Mouse (Mus musculus): ENCODE measurements around the gene Olfr167. TPM values are rescaled to one million over a fixed set of nuclear protein-coding genes. Genes with fewer than 3 reads are reported as not detected.
"Not testable (repeated sequence)": the region's sequence is repeated elsewhere in the genome, so short reads cannot be mapped to it uniquely, and the experiment has no call there.

Olfr167 gene
- not detected for polyA plus RNA-seq (2012; fragmentation: generic; extraction: Trizol)
- long read RNA-seq, experiment 1 = 0 reads
- long read RNA-seq, experiment 2 = 0 reads

- Histone ChIP-seq H3K4me3 (ENCODE audit: insufficient read depth, poor library complexity, severe bottlenecking) (no peak within 1 kb of the TSS), H3ac (ENCODE audit: control insufficient read depth, insufficient read length, low read depth) (no peak within 1 kb of the TSS), H3K36me3 (ENCODE audit: control insufficient read depth, insufficient read depth) (no peaks in the 10 kb centered on the region), H3K79me3 (ENCODE audit: low read depth) (no peaks in the 10 kb centered on the region), H3K27me3 (ENCODE audit: control insufficient read depth, insufficient read depth, insufficient read length) (no peaks in the 10 kb centered on the region), H3K79me2 (ENCODE audit: control insufficient read depth, insufficient read depth) (no peaks in the 10 kb centered on the region)
- TF ChIP-seq USF1 (IDR thresholded peaks at IDR 0.05; ENCODE audit: low read depth) = no peak
- TF ChIP-seq MYOG (IDR thresholded peaks at IDR 0.05; ENCODE audit: control insufficient read depth, extremely low read depth, insufficient read length) = no peak
- no peak for TF ChIP-seq FOSL1 (IDR thresholded peaks at IDR 0.05; ENCODE audit: insufficient read depth, low read length, poor library complexity, severe bottlenecking)
- no peak for TF ChIP-seq CTCF (IDR thresholded peaks at IDR 0.05; ENCODE audit: control insufficient read depth, insufficient read depth, insufficient read length)
- TF ChIP-seq CEBPB (IDR thresholded peaks at IDR 0.05; ENCODE audit: low read depth) = no peak
- TF ChIP-seq MYOD1 (IDR thresholded peaks at IDR 0.05; ENCODE audit: control insufficient read depth, insufficient read length, low read depth) = no peak
- TF ChIP-seq MAX (IDR thresholded peaks at IDR 0.05) = no peak
Measured at GRCm38 (mm10) chr16:19522166-19522565, at the start of gene Olfr167. Gene Olfr167, minus strand, starts transcription at chr16:19522266.

- not testable (repeated sequence) for H3K27me3 ChIP-seq (ENCODE audit: control insufficient read depth, insufficient read depth, insufficient read length); H3K36me3 ChIP-seq (ENCODE audit: control insufficient read depth, insufficient read depth); H3K79me2 ChIP-seq (ENCODE audit: control insufficient read depth, insufficient read depth); H3K79me3 ChIP-seq (ENCODE audit: low read depth); H3K4me3 ChIP-seq (ENCODE audit: insufficient read depth, poor library complexity, severe bottlenecking); H3ac ChIP-seq (ENCODE audit: control insufficient read depth, insufficient read length, low read depth)
Measured at GRCm38 (mm10) chr16:19571709-19572108, 49.6 kb upstream of the Olfr167 start, which contains the start of gene Olfr169. Gene Olfr169, minus strand, starts transcription at chr16:19571809.

- H3K36me3 ChIP-seq (ENCODE audit: control insufficient read depth, insufficient read depth); H3K27me3 ChIP-seq (ENCODE audit: control insufficient read depth, insufficient read depth, insufficient read length); H3K4me3 ChIP-seq (ENCODE audit: insufficient read depth, poor library complexity, severe bottlenecking); H3K79me3 ChIP-seq (ENCODE audit: low read depth); H3ac ChIP-seq (ENCODE audit: control insufficient read depth, insufficient read length, low read depth); H3K79me2 ChIP-seq (ENCODE audit: control insufficient read depth, insufficient read depth): not testable (repeated sequence)
Measured at GRCm38 (mm10) chr16:19553429-19553828, 31.4 kb upstream of the Olfr167 start.

GRCm38 (mm10) chr16:19552246-19552645, 30.2 kb upstream of the Olfr167 start:
- not testable (repeated sequence) for H3K79me3 ChIP-seq (ENCODE audit: low read depth); H3K4me3 ChIP-seq (ENCODE audit: insufficient read depth, poor library complexity, severe bottlenecking); H3K36me3 ChIP-seq (ENCODE audit: control insufficient read depth, insufficient read depth)

GRCm38 (mm10) chr16:19535455-19535854, 13.4 kb upstream of the Olfr167 start, which contains the start of gene Olfr168:
Gene Olfr168, minus strand, starts transcription at chr16:19535555.
- no peak for TF ChIP-seq USF1 (IDR thresholded peaks at IDR 0.05; ENCODE audit: low read depth)
- TF ChIP-seq CTCF (IDR thresholded peaks at IDR 0.05; ENCODE audit: control insufficient read depth, insufficient read depth, insufficient read length) = no peak
- TF ChIP-seq FOSL1 (IDR thresholded peaks at IDR 0.05; ENCODE audit: insufficient read depth, low read length, poor library complexity, severe bottlenecking) = no peak
- TF ChIP-seq MYOD1 (IDR thresholded peaks at IDR 0.05; ENCODE audit: control insufficient read depth, insufficient read length, low read depth) = no peak
- no peak for TF ChIP-seq MAX (IDR thresholded peaks at IDR 0.05)
- no peak for TF ChIP-seq MYOG (IDR thresholded peaks at IDR 0.05; ENCODE audit: control insufficient read depth, extremely low read depth, insufficient read length)
- no peak for TF ChIP-seq CEBPB (IDR thresholded peaks at IDR 0.05; ENCODE audit: low read depth)

More at GRCm38 (mm10) chr16:19552246-19552645, 30.2 kb upstream of the Olfr167 start:
- H3ac ChIP-seq (ENCODE audit: control insufficient read depth, insufficient read length, low read depth); H3K79me2 ChIP-seq (ENCODE audit: control insufficient read depth, insufficient read depth); H3K27me3 ChIP-seq (ENCODE audit: control insufficient read depth, insufficient read depth, insufficient read length): not testable (repeated sequence)

GRCm38 (mm10) chr16:19483394-19483793, 38.7 kb downstream of the Olfr167 start, which contains the start of gene Olfr166:
Gene Olfr166, plus strand, starts transcription at chr16:19483694.
- Histone ChIP-seq H3K27me3 (ENCODE audit: control insufficient read depth, insufficient read depth, insufficient read length) (no peaks in the 10 kb centered on the region), H3K79me3 (ENCODE audit: low read depth) (no peaks in the 10 kb centered on the region), H3K36me3 (ENCODE audit: control insufficient read depth, insufficient read depth) (no peaks in the 10 kb centered on the region), H3ac (ENCODE audit: control insufficient read depth, insufficient read length, low read depth) (no peak within 1 kb of the TSS), H3K79me2 (ENCODE audit: control insufficient read depth, insufficient read depth) (no peaks in the 10 kb centered on the region), H3K4me3 (ENCODE audit: insufficient read depth, poor library complexity, severe bottlenecking) (no peak within 1 kb of the TSS)
- no peak for TF ChIP-seq CEBPB (IDR thresholded peaks at IDR 0.05; ENCODE audit: low read depth)
- no peak for TF ChIP-seq MAX (IDR thresholded peaks at IDR 0.05)
- TF ChIP-seq USF1 (IDR thresholded peaks at IDR 0.05; ENCODE audit: low read depth) = no peak
- TF ChIP-seq CTCF (IDR thresholded peaks at IDR 0.05; ENCODE audit: control insufficient read depth, insufficient read depth, insufficient read length) = no peak
- TF ChIP-seq MYOD1 (IDR thresholded peaks at IDR 0.05; ENCODE audit: control insufficient read depth, insufficient read length, low read depth) = no peak
- TF ChIP-seq MYOG (IDR thresholded peaks at IDR 0.05; ENCODE audit: control insufficient read depth, extremely low read depth, insufficient read length) = no peak
- no peak for TF ChIP-seq FOSL1 (IDR thresholded peaks at IDR 0.05; ENCODE audit: insufficient read depth, low read length, poor library complexity, severe bottlenecking)

More at GRCm38 (mm10) chr16:19535455-19535854, 13.4 kb upstream of the Olfr167 start, which contains the start of gene Olfr168:
- no peaks in the 10 kb centered on the region for H3K36me3 ChIP-seq (ENCODE audit: control insufficient read depth, insufficient read depth)
- no peak within 1 kb of the TSS for H3ac ChIP-seq (ENCODE audit: control insufficient read depth, insufficient read length, low read depth)
- H3K4me3 ChIP-seq (ENCODE audit: insufficient read depth, poor library complexity, severe bottlenecking) = no peak within 1 kb of the TSS
- no peaks in the 10 kb centered on the region for H3K79me3 ChIP-seq (ENCODE audit: low read depth)
- no peaks in the 10 kb centered on the region for H3K79me2 ChIP-seq (ENCODE audit: control insufficient read depth, insufficient read depth)
- H3K27me3 ChIP-seq (ENCODE audit: control insufficient read depth, insufficient read depth, insufficient read length) = no peaks in the 10 kb centered on the region
